Mouse (Mus musculus): ENCODE measurements at regions not wholly inside any gene's neighbourhood (a gene's known extent, or its start where the extent isn't known, plus 50 kb on each side); places are given as distances from the start of the nearest gene placed in this dataset.

DNA sequence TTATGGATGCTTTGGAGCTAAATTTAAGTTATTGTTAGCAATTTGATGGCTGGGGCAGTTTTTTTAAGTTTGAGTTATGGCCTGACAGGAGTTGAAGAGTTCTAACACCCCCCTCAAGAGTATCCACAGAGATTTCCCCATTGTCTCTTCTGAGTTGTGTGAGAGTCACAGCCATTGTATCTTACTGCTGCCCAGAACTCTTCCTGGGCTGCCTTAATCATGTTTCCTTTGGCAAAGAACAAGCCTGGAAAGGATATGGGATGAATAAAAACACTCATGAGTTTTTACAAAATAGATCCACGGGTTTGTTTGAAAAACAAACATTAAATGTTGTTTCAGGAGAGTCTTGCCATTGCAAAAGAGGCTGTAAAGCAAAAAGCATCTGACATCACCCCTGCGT lies 343.5 kb upstream of the Gm11146 start:
- ATAC-seq (ENCODE audit: insufficient read depth) (no peak), DNase-seq (ENCODE audit: low read depth in 3 of 3, low spot score in 3 of 3) (no peak)
- Histone ChIP-seq H3K4me2 (ENCODE audit: low read depth) (no peak overlapping the region), H3K9ac (replicated peaks) (no peak overlapping the region), H3K27ac (no peak overlapping the region), H3K36me3 (replicated peaks; ENCODE audit: control insufficient read depth, insufficient read depth, low read depth) (no peaks in the 10 kb centered on the region), H3K9me3 (ENCODE audit: control insufficient read depth, low read length) (no peaks in the 10 kb centered on the region), H3K4me3 (ENCODE audit: insufficient read depth in 1 of 2, low read depth in 2 of 2, low read length in 2 of 2) (no peak overlapping the region), H3K4me1 (replicated peaks; ENCODE audit: control insufficient read depth in 2 of 2, insufficient read depth in 2 of 2, low read length in 1 of 2) (no peaks in the 10 kb centered on the region), H3K27me3 (ENCODE audit: control insufficient read depth, insufficient read depth, low read length) (no peaks in the 10 kb centered on the region)
- 25% methylated on average over 2 of the region's 2 CpGs for WGBS (ENCODE audit: insufficient replicate concordance)
- no peak for TF ChIP-seq EP300 (IDR thresholded peaks at IDR 0.05; ENCODE audit: low read depth)
- TF ChIP-seq CTCF (IDR thresholded peaks at IDR 0.05; ENCODE audit: low read depth): no peak

DNA sequence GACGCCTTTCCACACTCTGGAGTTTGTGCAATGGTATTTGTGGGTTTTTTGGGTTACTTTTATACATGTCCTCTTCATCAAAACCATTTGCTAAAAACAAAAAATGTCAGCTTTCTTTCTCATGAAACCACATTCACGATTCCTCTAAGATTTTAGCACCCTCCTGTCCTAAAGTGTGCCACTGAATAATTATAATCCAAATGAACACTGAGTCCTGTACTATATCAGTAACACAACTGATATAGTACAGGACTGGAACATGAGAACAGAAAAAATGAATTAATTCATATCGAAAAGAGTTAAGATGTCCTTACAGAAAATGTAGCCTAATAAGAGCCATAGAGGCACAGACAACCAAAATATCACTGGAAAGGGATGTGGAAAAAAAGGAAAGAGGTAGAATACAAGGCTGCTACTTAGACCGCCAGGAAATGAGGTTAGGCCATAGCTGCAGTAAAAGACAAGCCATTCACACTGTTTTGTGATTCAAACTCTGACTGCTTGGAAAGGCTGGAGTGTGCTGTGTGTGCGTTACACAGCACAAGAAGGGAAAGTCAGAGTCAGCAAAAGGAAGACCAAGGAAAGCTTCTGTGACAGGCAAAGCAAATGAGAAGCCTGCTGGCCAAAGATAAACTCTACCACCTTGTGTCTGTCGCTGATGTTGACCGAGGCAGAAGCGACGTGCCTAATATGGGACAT lies 329.3 kb upstream of the Gm11146 start:
- H3K27ac ChIP-seq: no peak overlapping the region
- TF ChIP-seq EP300 (IDR thresholded peaks at IDR 0.05; ENCODE audit: low read depth): no peak
- no peak for TF ChIP-seq CTCF (IDR thresholded peaks at IDR 0.05; ENCODE audit: low read depth)
- no peaks in the 10 kb centered on the region for H3K27me3 ChIP-seq (ENCODE audit: control insufficient read depth, insufficient read depth, low read length)
- DNase-seq (ENCODE audit: low read depth in 3 of 3, low spot score in 3 of 3) (no peak), ATAC-seq (ENCODE audit: insufficient read depth) (no peak)
- H3K4me1 ChIP-seq (replicated peaks; ENCODE audit: control insufficient read depth in 2 of 2, insufficient read depth in 2 of 2, low read length in 1 of 2): no peaks in the 10 kb centered on the region
- 65% methylated on average over 9 of the region's 9 CpGs for WGBS (ENCODE audit: insufficient replicate concordance)
- no peaks in the 10 kb centered on the region for H3K9me3 ChIP-seq (ENCODE audit: control insufficient read depth, low read length)
- H3K4me3 ChIP-seq (ENCODE audit: insufficient read depth in 1 of 2, low read depth in 2 of 2, low read length in 2 of 2): no peak overlapping the region
- no peak overlapping the region for H3K9ac ChIP-seq (replicated peaks)
- no peaks in the 10 kb centered on the region for H3K36me3 ChIP-seq (replicated peaks; ENCODE audit: control insufficient read depth, insufficient read depth, low read depth)
- H3K4me2 ChIP-seq (ENCODE audit: low read depth): no peak overlapping the region

DNA sequence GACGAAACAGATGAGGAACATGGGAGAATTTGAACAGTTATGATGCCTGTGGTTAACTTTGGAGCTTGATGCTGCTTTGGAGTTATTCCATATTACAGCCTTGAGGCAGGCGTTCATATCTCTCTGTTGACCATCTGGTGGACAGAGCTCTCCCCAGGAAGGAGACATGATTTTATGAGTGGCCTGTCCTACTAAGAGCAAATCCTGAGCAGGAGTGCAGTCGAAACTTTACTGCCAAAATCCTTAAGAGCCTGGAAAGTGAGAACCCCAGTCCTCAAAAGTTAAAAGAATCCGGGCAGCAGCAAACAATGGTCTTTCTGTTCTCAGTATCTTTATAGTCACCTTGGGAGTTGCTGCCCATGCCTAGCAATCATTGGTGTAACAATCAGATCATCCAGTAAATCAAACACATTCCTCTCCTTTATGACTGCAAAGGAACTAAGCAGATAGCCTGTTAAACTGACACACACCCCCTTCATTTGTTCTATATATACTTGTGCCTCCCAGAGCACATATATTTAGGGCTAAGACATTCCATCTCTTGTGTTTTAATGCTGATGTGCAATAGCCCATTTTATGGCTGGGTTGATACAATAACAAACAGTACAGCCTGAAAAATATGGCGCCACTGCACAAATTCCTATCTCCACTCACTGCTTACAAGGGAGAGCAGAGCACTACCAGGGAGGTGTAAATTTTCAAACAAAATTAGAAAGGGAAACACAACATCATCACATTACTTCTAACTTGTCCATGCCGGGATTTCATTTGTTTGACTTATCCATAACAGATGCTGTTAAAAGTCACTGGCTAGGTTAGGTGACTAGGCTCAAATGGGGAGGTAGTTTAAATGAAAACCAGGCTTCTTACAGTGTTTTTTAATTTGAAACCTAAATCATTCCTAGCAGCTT lies 312.5 kb upstream of the Gm11146 start:
- no peak overlapping the region for H3K4me2 ChIP-seq (ENCODE audit: low read depth)
- 58% methylated on average over 6 of the region's 6 CpGs for WGBS (ENCODE audit: insufficient replicate concordance)
- no peaks in the 10 kb centered on the region for H3K27me3 ChIP-seq (ENCODE audit: control insufficient read depth, insufficient read depth, low read length)
- no peak overlapping the region for H3K9ac ChIP-seq (replicated peaks)
- DNase-seq (ENCODE audit: low read depth in 3 of 3, low spot score in 3 of 3): no peak
- H3K4me3 ChIP-seq (ENCODE audit: insufficient read depth in 1 of 2, low read depth in 2 of 2, low read length in 2 of 2): no peak overlapping the region
- no peaks in the 10 kb centered on the region for H3K9me3 ChIP-seq (ENCODE audit: control insufficient read depth, low read length)
- H3K4me1 ChIP-seq (replicated peaks; ENCODE audit: control insufficient read depth in 2 of 2, insufficient read depth in 2 of 2, low read length in 1 of 2): no peaks in the 10 kb centered on the region
- no peaks in the 10 kb centered on the region for H3K36me3 ChIP-seq (replicated peaks; ENCODE audit: control insufficient read depth, insufficient read depth, low read depth)
- TF ChIP-seq CTCF (IDR thresholded peaks at IDR 0.05; ENCODE audit: low read depth) (no peak), EP300 (IDR thresholded peaks at IDR 0.05; ENCODE audit: low read depth) (no peak)
- H3K27ac ChIP-seq: no peak overlapping the region
- no peak for ATAC-seq (ENCODE audit: insufficient read depth)

DNA sequence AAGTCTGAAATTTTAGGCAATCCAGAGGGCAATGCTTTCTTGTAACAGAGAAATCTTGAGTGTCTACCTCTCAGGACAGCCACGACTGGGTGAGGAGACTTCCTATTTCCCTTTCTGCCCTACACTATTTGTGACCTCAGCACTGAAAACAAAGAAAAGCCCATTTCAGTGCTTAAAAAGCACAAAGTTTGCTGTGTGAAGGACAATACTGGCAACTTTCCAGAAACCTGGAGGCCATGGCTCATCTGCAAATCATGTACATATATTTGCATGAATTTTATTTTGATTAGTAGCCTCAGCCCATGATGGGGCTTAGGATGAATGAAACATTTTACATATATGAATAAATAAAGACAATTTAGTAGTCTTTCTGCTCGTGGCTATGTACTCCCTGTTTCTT lies 292.4 kb upstream of the Gm11146 start:
- no peak for DNase-seq (ENCODE audit: low read depth in 3 of 3, low spot score in 3 of 3)
- no peaks in the 10 kb centered on the region for H3K4me1 ChIP-seq (replicated peaks; ENCODE audit: control insufficient read depth in 2 of 2, insufficient read depth in 2 of 2, low read length in 1 of 2)
- no peaks in the 10 kb centered on the region for H3K9me3 ChIP-seq (ENCODE audit: control insufficient read depth, low read length)
- H3K27me3 ChIP-seq (ENCODE audit: control insufficient read depth, insufficient read depth, low read length): no peaks in the 10 kb centered on the region
- no peak overlapping the region for H3K4me2 ChIP-seq (ENCODE audit: low read depth)
- no peak for ATAC-seq (ENCODE audit: insufficient read depth)
- no peak for TF ChIP-seq CTCF (IDR thresholded peaks at IDR 0.05; ENCODE audit: low read depth)
- no peak for TF ChIP-seq EP300 (IDR thresholded peaks at IDR 0.05; ENCODE audit: low read depth)
- H3K27ac ChIP-seq: no peak overlapping the region
- whole genome bisulfite sequencing (ENCODE audit: insufficient replicate concordance): 28% methylated on average over 2 of the region's 2 CpGs
- no peak overlapping the region for H3K4me3 ChIP-seq (ENCODE audit: insufficient read depth in 1 of 2, low read depth in 2 of 2, low read length in 2 of 2)
- no peaks in the 10 kb centered on the region for H3K36me3 ChIP-seq (replicated peaks; ENCODE audit: control insufficient read depth, insufficient read depth, low read depth)
- H3K9ac ChIP-seq (replicated peaks): no peak overlapping the region

DNA sequence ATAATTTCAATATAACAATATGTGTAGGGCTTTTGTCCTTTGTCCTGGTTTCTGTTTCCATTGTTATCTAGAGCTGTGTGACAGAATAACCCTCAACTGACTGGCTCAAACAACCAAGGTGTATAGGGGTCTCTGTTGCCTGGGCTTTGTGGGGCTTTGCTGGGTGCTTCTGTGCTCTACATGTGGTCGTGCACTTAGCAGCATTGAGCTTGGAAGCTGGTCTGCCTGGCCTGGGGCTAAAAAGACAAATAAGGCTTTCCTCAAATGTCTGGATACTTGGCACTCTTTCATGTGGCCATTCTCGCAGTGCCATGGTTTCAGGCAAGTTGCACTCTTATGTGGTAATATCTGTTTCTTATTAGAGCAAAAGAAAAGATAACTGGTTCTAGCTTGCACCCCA lies 291.8 kb upstream of the Gm11146 start:
- ATAC-seq (ENCODE audit: insufficient read depth) (no peak), DNase-seq (ENCODE audit: low read depth in 3 of 3, low spot score in 3 of 3) (no peak)
- no peak overlapping the region for H3K9ac ChIP-seq (replicated peaks)
- H3K27me3 ChIP-seq (ENCODE audit: control insufficient read depth, insufficient read depth, low read length): no peaks in the 10 kb centered on the region
- no peak overlapping the region for H3K4me2 ChIP-seq (ENCODE audit: low read depth)
- 41% methylated on average over 2 of the region's 2 CpGs for WGBS (ENCODE audit: insufficient replicate concordance)
- H3K36me3 ChIP-seq (replicated peaks; ENCODE audit: control insufficient read depth, insufficient read depth, low read depth): no peaks in the 10 kb centered on the region
- no peak for TF ChIP-seq EP300 (IDR thresholded peaks at IDR 0.05; ENCODE audit: low read depth)
- no peak for TF ChIP-seq CTCF (IDR thresholded peaks at IDR 0.05; ENCODE audit: low read depth)
- H3K4me3 ChIP-seq (ENCODE audit: insufficient read depth in 1 of 2, low read depth in 2 of 2, low read length in 2 of 2): no peak overlapping the region
- H3K9me3 ChIP-seq (ENCODE audit: control insufficient read depth, low read length): no peaks in the 10 kb centered on the region
- no peak overlapping the region for H3K27ac ChIP-seq
- H3K4me1 ChIP-seq (replicated peaks; ENCODE audit: control insufficient read depth in 2 of 2, insufficient read depth in 2 of 2, low read length in 1 of 2): no peaks in the 10 kb centered on the region

Measured in liver, embryonic 14.5 days (tissue).